Mouse (Mus musculus): Measurements from ENCODE around the gene Zfp935.
"Not testable (repeated sequence)": the region's sequence is repeated elsewhere in the genome, so short reads cannot be mapped to it uniquely, and the experiment has no call there.

Gene Zfp935

GRCm38 (mm10) chr13:62558189-62559110 lies at the start of gene Zfp935:
TSS of gene Zfp935 (minus strand) at chr13:62558511.
- not testable (repeated sequence) for H3K27me3 ChIP-seq (ENCODE audit: control insufficient read depth, insufficient read depth, low read length, poor library complexity, severe bottlenecking); H3K36me3 ChIP-seq (ENCODE audit: control insufficient read depth, insufficient read depth, low read length, poor library complexity, severe bottlenecking)
- peak; percentile 28 for DNase-seq (ENCODE audit: low read depth, low spot score)

GRCm38 (mm10) chr13:62571099-62571498 lies 12.8 kb upstream of the Zfp935 start, which contains the start of gene Zfp934:
TSS of gene Zfp934 (minus strand) at chr13:62571199.
- not testable (repeated sequence) for H3K36me3 ChIP-seq (ENCODE audit: control insufficient read depth, insufficient read depth, low read length, poor library complexity, severe bottlenecking); H3K27me3 ChIP-seq (ENCODE audit: control insufficient read depth, insufficient read depth, low read length, poor library complexity, severe bottlenecking); DNase-seq (ENCODE audit: low read depth, low spot score)

- not testable (repeated sequence) for H3K36me3 ChIP-seq (ENCODE audit: control insufficient read depth, insufficient read depth, low read length, poor library complexity, severe bottlenecking); DNase-seq (ENCODE audit: low read depth, low spot score); H3K27me3 ChIP-seq (ENCODE audit: control insufficient read depth, insufficient read depth, low read length, poor library complexity, severe bottlenecking)
Measured at GRCm38 (mm10) chr13:62561696-62562095, 3.4 kb upstream of the Zfp935 start.

- not testable (repeated sequence) for H3K36me3 ChIP-seq (ENCODE audit: control insufficient read depth, insufficient read depth, low read length, poor library complexity, severe bottlenecking); H3K27me3 ChIP-seq (ENCODE audit: control insufficient read depth, insufficient read depth, low read length, poor library complexity, severe bottlenecking); DNase-seq (ENCODE audit: low read depth, low spot score)
Measured at GRCm38 (mm10) chr13:62530129-62530528, 28.2 kb downstream of the Zfp935 start.

DNA sequence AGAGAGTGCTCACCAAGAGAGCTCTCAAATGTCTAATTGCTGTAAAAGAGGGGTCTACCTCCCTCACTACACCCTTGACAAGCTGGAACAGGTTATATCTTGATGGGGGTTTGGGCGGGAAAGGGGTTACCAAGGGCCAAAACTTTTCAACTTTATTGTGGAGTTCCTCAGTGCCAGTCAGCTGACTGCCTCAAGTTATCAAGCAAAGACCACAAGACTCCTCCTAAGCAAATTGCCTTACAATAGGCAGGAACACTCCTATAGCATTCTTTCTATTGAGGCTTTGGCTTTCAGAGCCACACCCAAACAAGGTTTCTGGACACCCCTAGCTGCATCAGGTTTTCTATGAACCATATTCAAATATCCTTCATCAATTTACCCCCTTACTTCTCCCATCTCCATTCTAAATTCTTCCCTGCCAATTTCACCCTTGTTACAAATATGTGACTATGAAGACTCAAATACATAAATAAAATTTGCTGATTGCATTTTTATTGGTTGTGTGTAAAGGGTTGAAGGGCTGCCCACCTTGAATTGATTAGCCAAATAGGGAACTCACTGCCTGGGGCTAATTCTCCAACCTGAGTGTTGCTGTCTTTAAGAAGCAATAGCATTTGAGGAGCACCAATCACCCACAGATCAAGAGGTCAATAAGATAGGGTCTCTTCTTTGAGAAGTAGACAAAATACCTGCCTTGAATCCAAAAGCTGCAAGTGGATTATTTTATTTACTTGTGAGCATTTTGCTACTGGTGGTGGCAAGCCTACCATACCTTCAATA lies 47.5 kb downstream of the Zfp935 start:
- not testable (repeated sequence) for H3K27me3 ChIP-seq (ENCODE audit: control insufficient read depth, insufficient read depth, low read length, poor library complexity, severe bottlenecking); DNase-seq (ENCODE audit: low read depth, low spot score); H3K36me3 ChIP-seq (ENCODE audit: control insufficient read depth, insufficient read depth, low read length, poor library complexity, severe bottlenecking)

- not testable (repeated sequence) for DNase-seq (ENCODE audit: low read depth, low spot score); H3K36me3 ChIP-seq (ENCODE audit: control insufficient read depth, insufficient read depth, low read length, poor library complexity, severe bottlenecking); H3K27me3 ChIP-seq (ENCODE audit: control insufficient read depth, insufficient read depth, low read length, poor library complexity, severe bottlenecking)
Measured at GRCm38 (mm10) chr13:62472661-62473060, 85.7 kb downstream of the Zfp935 start.

- H3K27me3 ChIP-seq (ENCODE audit: control insufficient read depth, insufficient read depth, low read length, poor library complexity, severe bottlenecking); H3K36me3 ChIP-seq (ENCODE audit: control insufficient read depth, insufficient read depth, low read length, poor library complexity, severe bottlenecking): not testable (repeated sequence)
- peak; percentile 85 for DNase-seq (ENCODE audit: low read depth, low spot score)
Measured at GRCm38 (mm10) chr13:62469947-62470346, 88.4 kb downstream of the Zfp935 start.

- H3K36me3 ChIP-seq (ENCODE audit: control insufficient read depth, insufficient read depth, low read length, poor library complexity, severe bottlenecking); H3K27me3 ChIP-seq (ENCODE audit: control insufficient read depth, insufficient read depth, low read length, poor library complexity, severe bottlenecking): not testable (repeated sequence)
- peak; percentile 95 for DNase-seq (ENCODE audit: low read depth, low spot score)
Measured at GRCm38 (mm10) chr13:62466424-62467334, 91.6 kb downstream of the Zfp935 start, which contains the start of gene Gm49359. TSS of gene Gm49359 (minus strand) at chr13:62466832.

Measured in splenic B cell, adult 2 months (primary cell).